Mouse (Mus musculus): ENCODE data around the gene Mia. TPM values are rescaled to one million over a fixed set of nuclear protein-coding genes. Genes with fewer than 3 reads are reported as not detected.
A peak's percentile ranks its signal among the peaks of the same experiment; 100 is the strongest.

Gene Mia
- total RNA-seq (2015; ENCODE audit: low replicate concordance) (not detected in 2 replicates), total RNA-seq (2017; ENCODE audit: low replicate concordance) (not detected in 2 replicates)

DNA sequence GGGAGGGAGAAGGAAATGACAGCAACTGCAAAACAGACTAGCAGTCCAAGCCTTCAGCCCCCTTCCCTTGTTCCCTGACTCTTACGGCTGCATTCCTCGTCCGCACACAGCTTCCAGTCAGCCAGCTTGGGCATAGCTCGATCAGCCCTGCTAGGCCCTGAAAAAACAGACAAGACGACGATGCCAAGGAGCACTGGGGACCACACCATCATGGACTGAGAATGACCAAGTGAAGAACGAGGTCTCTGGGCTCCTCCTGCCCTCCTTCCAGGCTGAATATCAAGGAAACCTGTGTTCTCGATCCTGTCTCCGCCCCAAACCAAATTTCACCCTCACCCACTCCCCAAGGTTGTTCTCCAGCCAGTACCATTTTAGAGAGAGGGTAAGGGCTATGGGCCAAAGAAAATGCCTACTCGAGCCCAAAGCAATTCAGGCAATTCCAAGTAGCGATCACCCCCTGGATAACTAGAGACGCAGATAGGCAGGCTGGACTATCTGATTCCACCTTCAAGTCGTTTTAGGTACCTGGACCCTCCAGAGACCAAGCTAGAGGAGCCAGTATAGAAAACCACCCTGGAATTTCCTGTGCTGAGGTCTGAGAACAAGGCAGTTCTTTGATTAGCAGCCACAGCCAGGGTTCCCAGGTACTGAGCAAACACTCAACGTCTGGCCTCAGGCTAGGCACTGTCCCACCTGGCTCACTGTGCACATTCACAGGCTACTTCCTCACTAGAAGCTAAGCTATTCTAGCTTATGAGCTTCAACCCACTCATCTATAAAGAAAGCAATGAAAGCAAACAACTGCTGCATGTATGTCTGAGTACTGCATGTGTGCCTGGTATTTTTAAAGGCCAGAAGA is at the start of gene Mia, which contains the start of gene Gm21983:
Gene Mia (minus strand): TSS at position 321 of the 859 bp plus-strand sequence.
Gene Gm21983 (minus strand): TSS at position 250 of the 859 bp plus-strand sequence.
- ATAC-seq (replicated peaks; ENCODE audit: low FRiP score, poor library complexity, severe bottlenecking), result no peak

- peak; percentile 2; the same call in 1 of the 2 replicates for ATAC-seq (replicated peaks; ENCODE audit: low FRiP score, poor library complexity, severe bottlenecking)
Measured at GRCm38 (mm10) chr7:27228865-27229264, 47.9 kb upstream of the Mia start.

DNA sequence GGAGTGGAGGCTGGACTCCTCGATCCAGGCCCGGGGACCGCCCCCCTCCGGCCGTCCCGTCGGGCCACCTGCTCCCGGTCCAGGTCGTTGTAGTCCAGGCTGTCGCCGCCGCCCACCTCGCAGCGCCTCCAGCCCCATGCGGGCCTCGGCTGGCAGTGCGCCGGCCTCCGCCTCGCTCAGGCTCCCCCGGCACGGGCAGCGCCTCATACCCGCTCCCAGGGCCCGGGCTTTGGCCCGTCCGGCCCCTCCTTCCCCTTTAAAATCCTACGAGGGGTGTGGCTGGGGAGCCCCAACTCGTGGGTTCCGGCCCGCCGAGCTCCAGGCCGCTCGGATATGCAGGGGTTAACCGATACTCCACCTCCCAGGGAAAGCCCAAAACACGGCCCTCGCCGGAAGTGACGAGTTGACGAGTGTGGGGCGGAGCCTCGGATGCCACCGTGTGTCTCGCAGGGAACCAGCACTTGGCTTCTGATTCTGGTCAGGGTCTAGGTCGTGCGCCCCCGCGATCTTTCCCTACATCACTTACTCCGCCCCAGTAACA is 47.4 kb upstream of the Mia start, which contains the start of gene Itpkc:
Gene Itpkc (minus strand): TSS at position 381 of the 541 bp plus-strand sequence.
- peak; percentile 89 for ATAC-seq (replicated peaks; ENCODE audit: low FRiP score, poor library complexity, severe bottlenecking)

DNA sequence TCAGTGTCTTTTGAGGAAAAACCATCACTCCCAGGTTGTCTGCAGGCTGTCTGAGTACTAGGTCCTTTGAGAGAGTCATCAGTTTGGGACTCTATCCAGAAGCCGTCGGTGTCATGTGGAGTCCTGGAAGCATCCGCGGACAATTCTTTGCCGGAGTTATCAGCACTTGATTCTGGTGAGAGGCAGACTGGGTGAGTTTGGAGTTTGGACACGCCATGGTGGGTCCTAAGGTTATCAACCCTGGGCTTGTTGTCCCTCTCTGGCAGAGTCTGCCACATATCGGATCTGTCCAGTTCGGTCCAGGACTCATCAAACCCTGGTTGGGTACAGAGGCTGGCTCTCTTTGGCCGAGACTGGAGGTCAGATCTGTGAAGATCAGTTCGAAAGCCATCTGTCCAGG is 46.7 kb upstream of the Mia start:
- 0 out of 2 replicates have a peak, but pooled peaks have one; percentile 9 for ATAC-seq (replicated peaks; ENCODE audit: low FRiP score, poor library complexity, severe bottlenecking)

DNA sequence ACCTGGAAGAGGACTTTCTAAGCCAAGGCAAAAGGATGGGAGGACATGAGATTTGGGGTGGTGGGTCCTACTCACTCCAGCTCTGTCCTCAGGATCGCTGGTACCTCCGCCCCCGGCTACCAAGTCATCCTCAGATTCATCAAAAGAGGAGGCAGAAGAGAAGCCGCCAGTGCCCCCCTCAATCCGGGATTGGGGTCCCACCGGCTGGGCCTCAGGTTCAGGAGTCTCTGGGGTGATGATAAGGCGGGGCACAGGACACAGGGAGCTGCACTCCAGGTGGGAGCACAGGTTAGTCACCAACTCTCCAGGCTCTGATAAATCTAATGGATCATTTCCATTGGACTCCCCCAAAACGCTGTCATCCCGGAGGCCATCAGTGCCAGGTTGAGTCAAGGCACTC is 46.3 kb upstream of the Mia start:
- ATAC-seq (replicated peaks; ENCODE audit: low FRiP score, poor library complexity, severe bottlenecking), result no peak

GRCm38 (mm10) chr7:27224877-27225575 is 44.1 kb upstream of the Mia start:
- no peak for ATAC-seq (replicated peaks; ENCODE audit: low FRiP score, poor library complexity, severe bottlenecking)

GRCm38 (mm10) chr7:27222538-27222937 is 41.6 kb upstream of the Mia start:
- no peak for ATAC-seq (replicated peaks; ENCODE audit: low FRiP score, poor library complexity, severe bottlenecking)

GRCm38 (mm10) chr7:27221939-27222338 is 41.0 kb upstream of the Mia start:
- no peak for ATAC-seq (replicated peaks; ENCODE audit: low FRiP score, poor library complexity, severe bottlenecking)

- no peak for ATAC-seq (replicated peaks; ENCODE audit: low FRiP score, poor library complexity, severe bottlenecking)
Measured at GRCm38 (mm10) chr7:27219937-27220336, 39.0 kb upstream of the Mia start.

- no peak for ATAC-seq (replicated peaks; ENCODE audit: low FRiP score, poor library complexity, severe bottlenecking)
Measured at GRCm38 (mm10) chr7:27218586-27218985, 37.6 kb upstream of the Mia start.

DNA sequence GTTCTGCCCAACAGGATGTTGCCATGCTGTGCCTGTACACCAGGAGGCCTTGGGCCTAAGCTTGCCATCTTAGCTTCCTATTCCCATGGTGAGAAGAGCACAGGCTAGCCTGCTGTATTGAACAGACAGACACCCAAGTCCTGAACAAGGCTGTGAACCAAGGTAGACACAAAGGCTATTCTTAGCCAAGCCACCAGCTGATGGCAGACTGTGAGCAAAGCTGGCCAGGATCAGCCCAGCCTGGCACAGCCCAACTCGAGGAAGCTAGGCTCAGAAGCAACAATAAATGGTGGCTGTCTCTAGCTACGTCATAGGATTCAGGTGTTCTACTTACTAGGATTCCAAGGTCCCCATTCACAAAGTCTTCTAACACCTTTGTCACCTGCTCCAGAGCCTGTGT is 31.7 kb upstream of the Mia start:
- 0 out of 2 replicates have a peak, but pooled peaks have one; percentile 50 for ATAC-seq (replicated peaks; ENCODE audit: low FRiP score, poor library complexity, severe bottlenecking)

DNA sequence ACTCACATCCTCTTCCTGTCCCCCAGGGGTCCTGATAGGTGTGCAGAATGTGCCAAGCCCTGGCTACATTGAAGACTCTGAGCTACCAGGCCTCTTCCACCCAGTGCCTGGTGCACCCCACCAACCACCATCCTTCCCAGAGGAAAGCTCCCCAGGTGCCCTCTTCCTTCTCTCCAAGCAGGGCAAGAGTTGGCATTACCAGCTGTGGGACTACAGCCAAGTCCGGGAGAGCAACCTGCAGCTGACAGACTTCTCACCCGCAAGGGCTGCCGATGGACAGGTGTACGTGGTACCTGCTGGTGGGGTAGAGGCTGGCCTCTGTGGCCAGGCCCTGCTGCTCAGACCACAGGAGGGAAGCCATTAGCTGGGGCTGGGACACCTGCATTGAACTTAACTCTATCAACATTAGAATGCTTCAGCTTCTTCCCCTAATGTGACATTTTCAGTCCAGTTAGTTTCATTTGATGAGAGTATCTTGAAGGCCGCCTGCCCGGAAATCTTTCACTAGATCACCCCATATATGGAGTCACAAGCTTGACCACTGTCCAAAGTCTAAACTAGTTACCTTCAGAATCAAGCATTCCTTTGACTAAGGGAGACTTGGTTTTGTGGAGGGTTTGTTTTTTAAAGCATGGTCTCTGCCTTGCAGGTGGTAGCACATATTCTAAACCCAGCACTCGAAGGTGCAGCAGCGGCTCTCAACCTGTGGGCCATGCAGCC is 22.9 kb upstream of the Mia start:
- no peak for ATAC-seq (replicated peaks; ENCODE audit: low FRiP score, poor library complexity, severe bottlenecking)

DNA sequence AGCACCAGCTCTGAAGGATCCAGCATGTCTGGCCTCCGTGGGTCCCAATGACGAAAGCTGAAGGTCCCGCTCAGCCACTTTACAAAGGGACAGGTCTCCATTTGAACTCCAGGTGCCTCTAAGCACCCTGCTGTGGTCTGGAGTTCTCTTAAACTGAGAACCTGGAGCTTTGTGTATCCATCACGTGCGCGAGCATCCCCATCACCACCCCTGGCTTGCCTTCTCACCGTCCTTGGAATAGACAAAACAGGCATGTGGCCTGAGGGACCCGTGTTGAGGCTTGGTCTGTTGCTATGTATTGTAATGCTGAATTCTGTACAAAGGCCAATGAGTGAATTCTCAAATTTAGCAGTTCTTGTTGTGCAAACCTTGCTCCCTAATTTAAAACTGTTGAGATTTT is 17.8 kb upstream of the Mia start:
- no peak for ATAC-seq (replicated peaks; ENCODE audit: low FRiP score, poor library complexity, severe bottlenecking)

DNA sequence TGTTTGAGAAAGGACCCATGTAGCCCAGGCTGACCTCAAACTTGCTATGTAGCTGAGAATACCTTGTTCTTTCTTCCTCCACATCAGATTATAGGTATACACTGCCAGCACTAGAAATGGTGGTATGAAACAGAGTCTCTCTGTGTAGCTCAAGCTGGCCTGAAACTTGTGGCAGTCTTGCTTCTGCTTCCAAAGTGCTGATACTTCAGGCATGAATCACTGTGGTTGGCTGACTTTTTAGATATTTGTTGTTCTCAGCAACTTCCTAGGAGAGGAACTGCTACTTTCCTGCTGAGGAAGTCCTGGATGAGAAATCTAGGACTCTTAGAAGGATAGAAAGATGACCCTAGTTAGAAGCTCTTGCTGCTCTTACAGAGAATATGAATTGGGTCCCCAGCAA is 17.4 kb upstream of the Mia start:
- ATAC-seq (replicated peaks; ENCODE audit: low FRiP score, poor library complexity, severe bottlenecking), result no peak

DNA sequence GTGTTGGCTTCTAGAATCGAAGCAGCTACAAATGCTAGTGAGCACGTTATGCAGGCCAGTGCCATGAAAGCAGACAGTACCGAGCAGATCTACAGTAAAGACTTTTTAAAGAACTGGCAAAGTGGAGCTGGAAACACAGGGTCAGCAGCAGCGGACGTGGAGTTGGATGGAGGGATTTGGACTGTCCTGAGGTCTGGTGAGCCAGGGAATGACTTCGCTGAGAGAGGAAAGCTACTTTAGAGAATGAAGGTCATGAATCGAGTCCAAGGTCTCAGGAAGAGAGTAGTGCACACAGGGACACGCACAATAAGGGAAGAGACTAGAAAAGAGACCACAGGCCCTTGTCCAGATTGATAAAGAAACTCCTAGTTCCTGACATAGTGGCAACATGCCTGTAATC is 16.7 kb upstream of the Mia start:
- no peak for ATAC-seq (replicated peaks; ENCODE audit: low FRiP score, poor library complexity, severe bottlenecking)

DNA sequence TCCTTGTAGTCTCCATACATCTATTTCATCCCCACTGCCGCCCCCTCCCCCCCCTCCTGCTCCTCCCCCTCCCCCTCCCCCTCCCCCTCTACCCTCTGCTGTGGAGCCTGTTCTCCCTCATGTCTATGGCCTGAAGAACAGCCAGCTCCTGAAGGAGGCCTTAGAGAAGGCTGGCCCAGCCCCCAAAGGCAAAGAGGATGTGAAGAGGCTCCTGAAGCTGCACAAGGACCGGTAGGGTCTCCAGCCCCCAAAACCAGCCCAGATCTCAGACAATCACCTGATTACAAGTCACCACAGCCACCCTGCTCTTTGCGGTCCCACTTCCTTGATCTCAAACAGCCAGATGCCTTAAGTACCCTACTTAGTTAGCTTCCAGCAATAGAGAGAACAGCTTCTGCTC is 16.2 kb upstream of the Mia start:
- no peak for ATAC-seq (replicated peaks; ENCODE audit: low FRiP score, poor library complexity, severe bottlenecking)

GRCm38 (mm10) chr7:27195681-27196611 is 15.0 kb upstream of the Mia start, which contains the start of the genes BC024978 and Snrpa:
TSS of gene BC024978 (plus strand) at chr7:27195781.
TSS of gene Snrpa (minus strand) at chr7:27196271.
- peak; percentile 96 for ATAC-seq (replicated peaks; ENCODE audit: low FRiP score, poor library complexity, severe bottlenecking)

GRCm38 (mm10) chr7:27193731-27194130 is 12.8 kb upstream of the Mia start:
- no peak for ATAC-seq (replicated peaks; ENCODE audit: low FRiP score, poor library complexity, severe bottlenecking)

- no peak for ATAC-seq (replicated peaks; ENCODE audit: low FRiP score, poor library complexity, severe bottlenecking)
Measured at GRCm38 (mm10) chr7:27192434-27192833, 11.5 kb upstream of the Mia start.
